In the genomic region with DNA sequence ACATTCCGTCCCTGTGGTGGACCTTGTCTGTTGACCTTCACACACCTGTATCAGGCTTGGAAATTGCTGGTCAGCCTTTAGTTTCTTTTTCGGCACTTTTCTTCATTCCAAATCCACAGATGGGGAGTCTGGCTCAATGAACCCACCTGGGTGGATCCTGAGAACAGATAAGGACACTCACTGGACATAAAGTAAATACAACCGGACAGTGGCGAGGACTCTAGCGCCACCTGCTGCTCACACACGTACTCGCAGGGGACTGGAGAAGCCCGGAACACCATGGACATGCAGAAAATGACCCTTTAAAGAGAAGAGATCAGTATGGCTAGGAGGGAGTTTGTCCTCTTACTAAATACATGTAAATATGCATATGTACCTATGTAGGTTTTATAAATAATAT, we compare ENCODE assay signal across 9 mouse cellular contexts.
A peak's percentile ranks its signal among the peaks of the same experiment; 100 is the strongest.
DNase-seq lines count a peak whose midpoint lies in the region; ATAC-seq and TF ChIP-seq lines count a peak whose summit lies in the region.
"Had no signal": no experiment of that assay in that cellular context is flagged by ENCODE, and none has a peak within 500 bp of the region (broad histone marks: within the 10 kb centered on the region; RNA-seq: fewer than 3 reads in every experiment).

No protein-coding gene starts in this region.

- no peak overlapping the region for H3K27ac ChIP-seq in liver, embryonic 12.5 days
- no peak overlapping the region for H3K27ac ChIP-seq in kidney, adult 2 months (ENCODE audit: insufficient read depth, low read depth, low read length)
- H3K27ac ChIP-seq in liver, adult 2 months (replicated peaks; ENCODE audit: insufficient read depth, low read depth, low read length): no peak overlapping the region
- H3K27ac ChIP-seq: embryonic facial prominence, embryonic 13.5 days had no signal

- no peaks in the 10 kb centered on the region for H3K4me1 ChIP-seq in liver, embryonic 12.5 days
- no peaks in the 10 kb centered on the region for H3K4me1 ChIP-seq in kidney, adult 2 months (ENCODE audit: control insufficient read depth, insufficient read depth, low read length)
- no peaks in the 10 kb centered on the region for H3K4me1 ChIP-seq in liver, adult 2 months (ENCODE audit: control insufficient read depth, insufficient read depth, low read length)

- no peaks in the 10 kb centered on the region for H3K9me3 ChIP-seq in liver, embryonic 12.5 days (replicated peaks)
- H3K9me3 ChIP-seq: embryonic facial prominence, embryonic 13.5 days had no signal

- TF ChIP-seq CTCF in kidney, adult 2 months (conservative IDR thresholded peaks at IDR 0.05; ENCODE audit: insufficient read depth, insufficient read length, low read depth, low read length): peak; percentile 97
- peak; percentile 98 for TF ChIP-seq CTCF in liver, adult 2 months (IDR thresholded peaks at IDR 0.05; ENCODE audit: low read depth, low read length)

- WGBS in liver, embryonic 12.5 days (ENCODE audit: insufficient replicate concordance): 17% methylated on average over 8 of the region's 8 CpGs
- 12% methylated on average over 8 of the region's 8 CpGs for WGBS in kidney, adult 2 months
- 13% methylated on average over 8 of the region's 8 CpGs for WGBS in liver, adult 2 months

- no peak overlapping the region for H3K9ac ChIP-seq in liver, embryonic 12.5 days
- no peak overlapping the region for H3K9ac ChIP-seq in liver, adult 2 months (ENCODE audit: low read depth, low read length)
- H3K9ac ChIP-seq: embryonic facial prominence, embryonic 13.5 days had no signal

- H3K36me3 ChIP-seq in liver, embryonic 12.5 days: no peaks in the 10 kb centered on the region
- no peaks in the 10 kb centered on the region for H3K36me3 ChIP-seq in kidney, adult 2 months (ENCODE audit: control insufficient read depth, insufficient read depth, low read length)
- no peaks in the 10 kb centered on the region for H3K36me3 ChIP-seq in liver, adult 2 months (ENCODE audit: control insufficient read depth, insufficient read depth, low read length)
- H3K36me3 ChIP-seq: embryonic facial prominence, embryonic 13.5 days had no signal

- no peak overlapping the region for H3K4me3 ChIP-seq in liver, embryonic 12.5 days
- no peak overlapping the region for H3K4me3 ChIP-seq in kidney, adult 2 months (ENCODE audit: insufficient read depth, low read depth, low read length)
- H3K4me3 ChIP-seq in liver, adult 2 months (ENCODE audit: insufficient read depth, low read depth, low read length): no peak overlapping the region
- H3K4me3 ChIP-seq: embryonic facial prominence, embryonic 13.5 days had no signal

- H3K4me2 ChIP-seq in liver, embryonic 12.5 days: no peak overlapping the region
- H3K4me2 ChIP-seq: embryonic facial prominence, embryonic 13.5 days had no signal

- TF ChIP-seq POLR2A in kidney, adult 2 months (IDR thresholded peaks at IDR 0.05; ENCODE audit: low read depth, low read length): no peak
- no peak for TF ChIP-seq POLR2A in liver, adult 2 months (IDR thresholded peaks at IDR 0.05; ENCODE audit: extremely low read depth, insufficient read depth, low read length)

- DNase-seq in liver: peak; percentile 57
- peak; percentile 85 for DNase-seq in adrenal gland, postnatal 10 days
- DNase-seq in embryo, embryonic 11.5 days (ENCODE audit: low read depth, low spot score): peak; percentile 54
- DNase-seq in kidney, adult 2 months: peak; percentile 77
- DNase-seq in liver, adult 2 months (ENCODE audit: extremely low read depth, low read depth, low spot score): peak; percentile 35
- peak; percentile 77 for DNase-seq in urinary bladder, postnatal 14 days (ENCODE audit: low spot score)

- no peak for ATAC-seq in liver, embryonic 12.5 days
- 0 out of 2 replicates have a peak, but pooled peaks have one; percentile 46 for ATAC-seq in neutrophil, adult 5-6 weeks (ENCODE audit: extremely low read depth, insufficient number of reproducible peaks, low FRiP score, poor library complexity, severe bottlenecking)

- no peaks in the 10 kb centered on the region for H3K79me2 ChIP-seq in liver, adult 2 months (ENCODE audit: control insufficient read depth, insufficient read depth, low read length)

- H3K27me3 ChIP-seq in liver, embryonic 12.5 days (replicated peaks): peaks cover 4% of the 10 kb centered on the region; the same call in 1 of the 2 replicates
- H3K27me3 ChIP-seq in kidney, adult 2 months (replicated peaks; ENCODE audit: control insufficient read depth, insufficient read depth, low read length): no peaks in the 10 kb centered on the region
- no peaks in the 10 kb centered on the region for H3K27me3 ChIP-seq in liver, adult 2 months (ENCODE audit: control insufficient read depth, insufficient read depth, low read length)

Comparison
In these comparisons a context has a peak if more than half of its experiments do, and no peak if none do; other contexts are left out.
1. DNase-seq: peak in every context shown above with its lines; median percentile 85 in adrenal gland, postnatal 10 days; 77 in kidney, adult 2 months; 77 in urinary bladder, postnatal 14 days; 57 in liver; 54 in embryo, embryonic 11.5 days; 35 in liver, adult 2 months.